Mouse (Mus musculus): ENCODE data around the gene Dync1h1.

DNA sequence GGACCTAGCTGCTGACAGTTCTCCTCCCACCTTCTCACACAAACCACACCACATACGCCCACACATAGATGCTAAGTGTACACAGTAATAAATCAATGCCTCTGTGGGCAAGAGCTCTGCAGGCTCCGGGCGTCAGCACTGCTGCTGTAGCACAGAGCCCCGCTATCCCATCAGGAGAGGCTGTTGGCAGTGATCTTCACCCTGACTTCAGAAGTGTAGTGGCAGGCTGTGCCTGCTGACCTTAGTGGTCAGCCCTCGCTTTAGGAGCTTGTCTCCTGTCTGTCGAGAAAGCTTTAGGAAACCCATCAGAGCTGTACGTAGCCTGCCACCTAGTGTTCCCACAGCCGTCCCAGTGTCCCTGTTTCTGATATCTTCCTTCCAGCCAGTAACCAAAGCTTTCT is 49.0 kb downstream of the Dync1h1 start:
- TF ChIP-seq CTCF (IDR thresholded peaks at IDR 0.05; ENCODE audit: control insufficient read depth, insufficient read depth, low read length) (no peak), POLR2A (IDR thresholded peaks at IDR 0.05; ENCODE audit: borderline replicate concordance, control insufficient read depth, low read depth, low read length) (no peak)
